Mouse (Mus musculus) hindbrain, embryonic 14.5 days (tissue): ENCODE data around the gene Efna1. TPM values are rescaled to one million over a fixed set of nuclear protein-coding genes. Genes with fewer than 3 reads are reported as not detected.

Source experiments
- ATAC-seq: fragments of 200-750 bp; cut with Nextera tagmentation; 2 replicates; pipeline ENCODE4 v1.8.0; 2017; ENCODE audit warnings: moderate number of reproducible peaks, mild to moderate bottlenecking, moderate TSS enrichment, moderate library complexity; ENCODE audit not compliant: low FRiP score
- DNase-seq: peaks from one replicate; pipeline ENCODE4 v3.0.0-alpha.2; 2015; ENCODE audit warnings: low spot score
- H3K27ac ChIP-seq: fragments of 300-500 bp; sonication (generic); 2 replicates; pipeline ENCODE4 v1.5.1; 2014; ENCODE audit warnings: mild to moderate bottlenecking, moderate library complexity
- H3K27me3 ChIP-seq: fragments of 300-500 bp; sonication (generic); 2 replicates; pipeline ENCODE4 v1.6.1; 2014; ENCODE audit warnings: mild to moderate bottlenecking, low read length, mixed read lengths; ENCODE audit not compliant: control insufficient read depth, insufficient read depth
- H3K36me3 ChIP-seq: fragments of 300-500 bp; sonication (generic); replicated peaks from 2 replicates; pipeline ENCODE4 v1.6.1; 2014; ENCODE audit not compliant: control insufficient read depth, insufficient read depth
- H3K4me1 ChIP-seq: fragments of 300-500 bp; sonication (generic); replicated peaks from 2 replicates; pipeline ENCODE4 v1.6.1; 2014; ENCODE audit warnings: antibody characterized with exemption, low read length, mixed read lengths; ENCODE audit not compliant: control insufficient read depth, insufficient read depth
- H3K4me2 ChIP-seq: fragments of 300-500 bp; sonication (generic); replicated peaks from 2 replicates; pipeline ENCODE4 v1.6.1; 2014; ENCODE audit warnings: mild to moderate bottlenecking, moderate library complexity
- H3K4me3 ChIP-seq: fragments of 300-500 bp; sonication (generic); replicated peaks from 2 replicates; pipeline ENCODE4 v1.5.1; 2014; ENCODE audit warnings: mild to moderate bottlenecking, low read length
- H3K9ac ChIP-seq: fragments of 300-500 bp; sonication (generic); 2 replicates; pipeline ENCODE4 v1.6.1; 2014
- H3K9me3 ChIP-seq: fragments of 300-500 bp; sonication (generic); 2 replicates; pipeline ENCODE4 v1.6.1; 2016; ENCODE audit warnings: low read length; ENCODE audit not compliant: control insufficient read depth
- WGBS: fragments of 180-500 bp; shearing (Covaris S2); extraction: QIAGEN DNeasy Blood & Tissue Kit; methylation state at CpG from one replicate; pipeline ENCODE4 v1.1.7; 2014; 5-methylcytosine and 5-hydroxymethylcytosine counted together
- polyA plus RNA-seq: library from polyadenylated mRNA; unstranded; fragments of >200 nt; fragmentation: Nextera tagmentation; extraction: Ambion mirVana; gene quantifications from 2 replicates; pipeline ENCODE4 v1.2.1, GENCODE M21; 2014

The Efna1 gene
- polyA plus RNA-seq, 1 experiment from 2014 or later: 10.8 TPM

DNA sequence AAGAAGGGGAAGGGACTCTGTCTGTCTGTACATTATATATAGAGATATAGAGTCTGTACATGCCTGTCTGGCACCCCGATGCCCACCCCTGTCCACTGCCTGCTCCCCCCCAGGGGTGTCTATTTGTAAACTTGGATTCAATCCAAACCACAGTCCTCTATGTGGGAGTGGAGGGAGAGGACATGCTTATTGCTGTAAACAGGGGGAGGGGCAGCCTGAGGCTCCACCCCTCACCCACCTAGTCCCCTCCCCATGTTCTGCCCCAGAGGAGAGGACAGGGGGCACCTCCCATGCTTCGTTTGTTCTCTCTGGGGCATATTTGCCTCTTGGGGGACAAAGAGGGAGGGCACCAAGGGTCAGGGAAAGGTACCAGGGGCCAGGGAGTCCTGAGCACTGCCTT, 33.8 kb upstream of the Efna1 start:
- no peak overlapping the region for H3K4me3 ChIP-seq
- peaks cover 12% of the 10 kb centered on the region; the same call in 1 of the 2 replicates for H3K27me3 ChIP-seq
- no peak overlapping the region for H3K27ac ChIP-seq
- peaks cover 30% of the 10 kb centered on the region for H3K36me3 ChIP-seq
- no peak for ATAC-seq
- peaks cover 24% of the 10 kb centered on the region; the same call in 1 of the 2 replicates for H3K4me1 ChIP-seq
- no peak overlapping the region for H3K4me2 ChIP-seq
- no peak overlapping the region for H3K9ac ChIP-seq
- no peaks in the 10 kb centered on the region for H3K9me3 ChIP-seq
- no peak for DNase-seq
- 45% methylated on average over 2 of the region's 2 CpGs for WGBS

DNA sequence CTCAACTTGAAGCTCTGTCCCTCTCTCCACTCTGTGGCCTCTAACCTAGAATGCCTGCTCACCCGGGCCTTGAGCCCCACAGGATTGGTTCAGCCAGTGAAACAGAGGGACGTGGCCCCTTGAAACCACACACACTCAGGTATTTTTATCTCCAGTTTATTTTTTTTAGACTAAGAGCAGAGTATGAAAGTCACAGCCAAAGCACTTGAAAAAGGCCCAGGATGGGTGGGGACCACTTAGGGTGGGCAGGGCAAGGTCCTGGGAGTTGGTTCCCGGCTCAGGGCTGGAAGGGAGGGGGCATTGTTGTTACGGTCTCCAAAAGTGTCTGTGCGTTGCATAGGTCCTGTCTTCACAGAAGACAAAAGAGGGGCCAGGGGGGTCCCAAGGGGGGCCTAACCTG, 33.4 kb upstream of the Efna1 start:
- Histone ChIP-seq H3K9me3 (no peaks in the 10 kb centered on the region), H3K36me3 (peaks cover 30% of the 10 kb centered on the region), H3K4me2 (no peak overlapping the region), H3K4me3 (no peak overlapping the region), H3K4me1 (peaks cover 20% of the 10 kb centered on the region; the same call in 1 of the 2 replicates), H3K9ac (no peak overlapping the region), H3K27ac (no peak overlapping the region), H3K27me3 (peaks cover 12% of the 10 kb centered on the region; the same call in 1 of the 2 replicates)
- no peak for DNase-seq
- ATAC-seq: no peak
- 68% methylated on average over 5 of the region's 5 CpGs for WGBS

DNA sequence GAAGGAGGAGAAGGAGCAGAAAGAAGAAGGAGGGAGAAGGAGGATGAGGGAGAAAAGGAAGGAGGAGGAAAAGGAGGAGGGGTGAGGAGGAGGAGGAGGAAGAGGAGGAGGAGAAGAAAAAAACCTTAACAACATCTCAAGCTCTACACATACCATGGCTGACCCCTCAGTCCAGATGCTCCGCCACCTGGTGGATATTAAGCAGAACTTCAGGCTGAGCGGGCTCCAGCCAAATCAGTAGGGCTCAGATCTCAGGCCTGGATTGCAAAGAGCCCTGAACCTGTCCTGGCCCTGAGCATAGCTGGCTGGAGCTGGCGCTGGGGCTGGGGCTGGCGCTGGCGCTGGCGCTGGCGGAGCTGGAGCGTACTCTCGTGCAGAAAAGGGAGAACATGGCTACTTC, 27.1 kb upstream of the Efna1 start:
- DNase-seq (peak; percentile 85), ATAC-seq (peak; percentile 84)
- H3K4me2 ChIP-seq: no peak overlapping the region
- H3K27me3 ChIP-seq: no peaks in the 10 kb centered on the region
- WGBS: 4% methylated on average over 9 of the region's 9 CpGs
- H3K36me3 ChIP-seq: peaks cover 5% of the 10 kb centered on the region; the same call in 1 of the 2 replicates
- H3K9me3 ChIP-seq: no peaks in the 10 kb centered on the region
- no peak overlapping the region for H3K9ac ChIP-seq
- H3K27ac ChIP-seq: no peak overlapping the region
- no peaks in the 10 kb centered on the region for H3K4me1 ChIP-seq
- no peak overlapping the region for H3K4me3 ChIP-seq

DNA sequence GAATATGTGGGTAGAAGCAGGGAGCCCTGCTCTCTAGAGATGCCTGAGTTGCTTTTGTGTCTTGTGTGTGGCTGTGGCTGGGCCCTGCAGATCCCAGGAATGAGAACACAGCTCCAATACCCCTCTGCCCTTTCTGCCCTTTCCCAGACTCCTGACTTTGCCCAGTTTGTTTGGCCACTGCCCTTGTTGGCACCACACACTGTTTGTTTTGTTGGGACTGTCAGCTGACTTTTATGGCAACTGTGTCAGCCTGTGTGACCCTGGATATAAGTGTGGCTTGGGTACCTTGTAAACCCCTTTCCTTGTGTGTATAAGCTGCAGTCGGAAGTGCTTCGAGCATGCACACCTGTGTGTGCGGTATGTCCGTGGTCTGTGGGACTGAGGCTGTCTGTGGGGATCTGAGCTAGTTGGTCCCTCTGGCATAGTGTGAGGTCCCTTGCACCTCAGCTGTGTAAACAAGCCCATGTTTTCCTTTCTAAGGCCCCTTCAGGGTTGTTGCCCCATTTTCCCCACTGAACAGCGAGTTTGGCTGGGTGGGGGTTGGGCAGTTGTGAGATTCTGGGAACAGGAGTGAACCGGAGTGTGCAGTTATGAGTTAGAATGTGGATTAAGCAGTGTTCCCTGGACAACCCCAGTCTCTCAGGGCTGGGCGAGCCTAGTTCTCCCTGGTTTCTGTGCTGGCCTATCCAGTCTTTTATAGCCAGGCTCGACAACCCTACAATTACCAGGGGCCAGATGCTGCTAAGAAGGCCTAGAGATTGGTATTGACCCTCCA, 24.8 kb upstream of the Efna1 start:
- ATAC-seq (no peak), DNase-seq (no peak)
- Histone ChIP-seq H3K4me2 (no peak overlapping the region), H3K27me3 (no peaks in the 10 kb centered on the region), H3K36me3 (no peaks in the 10 kb centered on the region), H3K4me3 (no peak overlapping the region), H3K27ac (no peak overlapping the region), H3K4me1 (no peaks in the 10 kb centered on the region), H3K9ac (no peak overlapping the region), H3K9me3 (no peaks in the 10 kb centered on the region)
- 80% methylated on average over 8 of the region's 8 CpGs for WGBS

DNA sequence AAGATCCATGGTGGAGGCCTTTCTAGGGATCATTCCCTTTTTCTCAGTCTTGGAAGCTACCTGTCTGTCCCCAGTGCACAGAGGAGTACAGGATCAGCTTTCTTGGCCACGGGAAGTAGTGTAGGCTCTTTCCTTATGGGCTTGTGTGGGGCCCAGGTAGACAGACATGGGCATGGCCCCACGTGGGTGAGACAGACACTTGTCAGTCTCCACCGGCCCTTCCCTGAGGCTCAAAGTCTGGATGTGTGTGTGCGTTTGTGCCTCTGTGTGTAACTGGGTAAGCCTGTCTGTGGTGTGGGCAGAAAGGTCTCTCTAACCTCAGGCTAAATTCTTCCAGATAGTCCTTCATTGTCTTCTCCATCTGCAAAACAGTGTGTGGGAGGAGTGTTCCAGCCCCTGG, 24.2 kb upstream of the Efna1 start:
- H3K36me3 ChIP-seq: no peaks in the 10 kb centered on the region
- H3K4me3 ChIP-seq: no peak overlapping the region
- H3K4me1 ChIP-seq: no peaks in the 10 kb centered on the region
- WGBS: 78% methylated on average over 4 of the region's 4 CpGs
- no peak overlapping the region for H3K9ac ChIP-seq
- H3K27ac ChIP-seq: no peak overlapping the region
- H3K27me3 ChIP-seq: peaks cover 5% of the 10 kb centered on the region; the same call in 1 of the 2 replicates
- H3K4me2 ChIP-seq: no peak overlapping the region
- ATAC-seq (no peak), DNase-seq (no peak)
- H3K9me3 ChIP-seq: no peaks in the 10 kb centered on the region

GRCm38 (mm10) chr3:89304440-89304839, 23.5 kb upstream of the Efna1 start:
- no peak for ATAC-seq
- no peak overlapping the region for H3K4me3 ChIP-seq
- no peak for DNase-seq
- no peak overlapping the region for H3K9ac ChIP-seq
- H3K36me3 ChIP-seq: no peaks in the 10 kb centered on the region
- no peaks in the 10 kb centered on the region for H3K9me3 ChIP-seq
- 58% methylated on average over 6 of the region's 6 CpGs for WGBS
- no peak overlapping the region for H3K4me2 ChIP-seq
- H3K4me1 ChIP-seq: no peaks in the 10 kb centered on the region
- H3K27me3 ChIP-seq: peaks cover 7% of the 10 kb centered on the region; the same call in 1 of the 2 replicates
- H3K27ac ChIP-seq: no peak overlapping the region

DNA sequence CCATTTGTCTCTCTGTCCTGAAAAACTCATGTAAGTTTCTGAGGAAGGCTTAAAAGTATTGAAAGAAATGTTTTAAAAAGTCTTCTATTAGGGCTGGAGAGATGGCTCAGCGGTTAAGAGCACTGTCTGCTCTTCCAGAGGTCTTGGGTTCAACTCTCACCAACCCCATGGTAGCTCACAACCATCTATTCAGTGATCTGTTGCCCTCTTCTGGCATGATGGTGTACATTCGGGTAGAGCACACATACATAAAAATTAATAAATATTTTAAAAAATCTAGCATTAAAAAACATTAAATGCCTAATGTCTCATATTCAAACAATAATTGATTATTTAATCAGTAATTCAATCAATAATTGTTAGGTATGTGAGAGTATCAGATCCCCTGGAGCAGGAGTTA, 19.6 kb upstream of the Efna1 start:
- Histone ChIP-seq H3K27ac (no peak overlapping the region), H3K4me3 (no peak overlapping the region), H3K4me2 (no peak overlapping the region), H3K9me3 (no peaks in the 10 kb centered on the region), H3K9ac (no peak overlapping the region), H3K4me1 (no peaks in the 10 kb centered on the region), H3K27me3 (peaks cover 7% of the 10 kb centered on the region; the same call in 1 of the 2 replicates), H3K36me3 (no peaks in the 10 kb centered on the region)
- WGBS: 65% methylated on average over 2 of the region's 2 CpGs
- DNase-seq: no peak
- ATAC-seq: no peak

- Histone ChIP-seq H3K4me3 (peak overlapping the region; percentile 17; the same call in 1 of the 2 replicates), H3K9me3 (no peaks in the 10 kb centered on the region), H3K27me3 (peaks cover 7% of the 10 kb centered on the region; the same call in 1 of the 2 replicates), H3K27ac (no peak overlapping the region), H3K9ac (0 out of 2 replicates have a peak overlapping the region, but pooled peaks have one; percentile 34), H3K4me2 (peak overlapping the region; percentile 40), H3K36me3 (no peaks in the 10 kb centered on the region), H3K4me1 (no peaks in the 10 kb centered on the region)
- 71% methylated on average over 1 of the region's 1 CpGs for WGBS
- DNase-seq: no peak
- no peak for ATAC-seq
Measured at GRCm38 (mm10) chr3:89300071-89300470, 19.1 kb upstream of the Efna1 start.

GRCm38 (mm10) chr3:89299499-89299898, 18.6 kb upstream of the Efna1 start:
- Histone ChIP-seq H3K4me1 (no peaks in the 10 kb centered on the region), H3K9me3 (no peaks in the 10 kb centered on the region), H3K27ac (no peak overlapping the region), H3K27me3 (peaks cover 7% of the 10 kb centered on the region; the same call in 1 of the 2 replicates), H3K4me3 (peak overlapping the region; percentile 17), H3K9ac (0 out of 2 replicates have a peak overlapping the region, but pooled peaks have one; percentile 34), H3K4me2 (peak overlapping the region; percentile 40), H3K36me3 (no peaks in the 10 kb centered on the region)
- DNase-seq: no peak
- no peak for ATAC-seq
- 3% methylated on average over 14 of the region's 14 CpGs for WGBS
